Mouse (Mus musculus): ENCODE data around the gene Olfr1221. TPM values are rescaled to one million over a fixed set of nuclear protein-coding genes. Genes with fewer than 3 reads are reported as not detected.
"Not testable (repeated sequence)": the region's sequence is repeated elsewhere in the genome, so short reads cannot be mapped to it uniquely, and the experiment has no call there.

Olfr1221 gene
- not detected in 2 replicates for polyA plus RNA-seq (2014; fragmentation: Nextera tagmentation; extraction: Ambion mirVana)

DNA sequence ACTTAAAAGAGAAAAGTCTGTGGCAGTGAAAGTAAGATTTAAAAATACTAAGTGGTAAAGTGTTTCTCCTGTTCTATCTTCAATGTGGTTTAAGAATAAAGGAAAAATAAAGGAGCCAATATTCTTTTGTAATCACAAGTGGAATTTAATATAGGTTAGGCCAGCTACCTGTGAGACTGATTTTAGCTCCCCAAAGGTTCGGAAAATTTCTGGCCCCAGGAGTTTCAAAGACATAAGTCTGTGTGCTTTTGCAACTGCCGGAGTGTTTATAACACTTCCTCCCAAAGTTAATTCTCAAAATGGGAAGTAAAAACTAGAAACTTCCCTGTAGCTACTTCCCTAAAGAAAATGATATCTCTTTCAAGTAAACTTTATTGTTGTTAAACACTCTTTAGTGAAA is at the start of gene Olfr1221:
Olfr1221 (minus strand) TSS at position 101 of the 400 bp plus-strand sequence.
- H3K9ac ChIP-seq (ENCODE audit: low read length), result no peak within 1 kb of the TSS
- no peaks in the 10 kb centered on the region for H3K36me3 ChIP-seq (ENCODE audit: control insufficient read depth, insufficient read depth, low read length)
- H3K27ac ChIP-seq (replicated peaks in 1 of 2; ENCODE audit: control insufficient read depth in 1 of 2, insufficient read depth in 1 of 2, low read depth in 2 of 2, low read length in 2 of 2), result no peak within 1 kb of the TSS
- H3K4me3 ChIP-seq (ENCODE audit: control insufficient read depth in 1 of 2, insufficient read depth in 1 of 2, low read depth in 1 of 2, low read length in 2 of 2), result no peak within 1 kb of the TSS
- no peaks in the 10 kb centered on the region for H3K9me3 ChIP-seq (ENCODE audit: control insufficient read depth, low read length)
- no peaks in the 10 kb centered on the region for H3K4me1 ChIP-seq (ENCODE audit: control insufficient read depth in 2 of 2, insufficient read depth in 2 of 2, low read length in 2 of 2)
- no peaks in the 10 kb centered on the region for H3K27me3 ChIP-seq (ENCODE audit: control insufficient read depth, insufficient read depth, low read length)
- no peak for ATAC-seq (ENCODE audit: insufficient number of reproducible peaks, insufficient read depth, low FRiP score, low read depth)
- 76% methylated on average over 2 of the region's 2 CpGs for WGBS
- H3K4me2 ChIP-seq (ENCODE audit: low read length), result no peak within 1 kb of the TSS

DNA sequence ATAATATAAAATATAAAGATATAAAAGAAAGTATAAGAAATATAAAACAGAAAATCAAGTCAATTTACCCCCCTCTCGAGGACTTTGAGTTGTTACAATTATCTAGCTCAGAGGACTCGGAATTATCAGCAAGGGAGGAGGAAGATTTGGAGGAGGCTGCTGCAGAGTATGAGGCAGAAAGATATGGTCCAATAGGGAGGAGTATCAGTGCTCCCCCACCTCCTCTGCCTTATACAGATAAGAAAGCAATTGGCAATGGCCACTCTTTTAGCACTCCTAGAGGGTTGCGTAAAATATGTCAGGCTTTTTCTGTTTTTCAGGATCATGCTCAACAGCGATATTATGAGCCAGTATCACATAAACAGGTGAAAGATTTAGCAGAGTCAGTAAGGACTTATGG is 47.6 kb upstream of the Olfr1221 start:
- not testable (repeated sequence) for H3K9me3 ChIP-seq (ENCODE audit: control insufficient read depth, low read length)

DNA sequence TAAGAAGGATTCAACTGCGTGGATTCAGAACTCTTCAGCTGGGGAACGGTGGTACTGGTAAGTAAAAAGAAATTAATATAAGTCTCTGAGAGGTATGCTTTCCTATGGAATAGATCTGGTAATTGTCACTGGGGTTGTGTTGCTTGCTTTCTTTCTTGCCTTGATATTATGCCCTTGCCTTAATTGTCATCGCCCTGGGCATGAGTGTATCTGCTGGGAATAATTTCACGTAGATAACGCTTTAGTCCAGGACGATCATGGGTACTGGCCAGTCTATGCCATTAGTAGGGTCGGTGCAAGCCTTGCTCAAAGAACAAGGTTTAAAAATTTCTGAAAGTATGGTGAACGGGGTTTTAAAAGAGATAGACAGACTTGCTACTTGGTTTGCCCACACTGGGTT is 46.9 kb upstream of the Olfr1221 start, which contains the start of gene Olfr1224-ps1:
Olfr1224-ps1 (minus strand) TSS at position 101 of the 400 bp plus-strand sequence.
- H3K9me3 ChIP-seq (ENCODE audit: control insufficient read depth, low read length); H3K4me2 ChIP-seq (ENCODE audit: low read length); H3K27me3 ChIP-seq (ENCODE audit: control insufficient read depth, insufficient read depth, low read length); ATAC-seq (ENCODE audit: insufficient number of reproducible peaks, insufficient read depth, low FRiP score, low read depth); H3K36me3 ChIP-seq (ENCODE audit: control insufficient read depth, insufficient read depth, low read length); H3K27ac ChIP-seq (replicated peaks in 1 of 2; ENCODE audit: control insufficient read depth in 1 of 2, insufficient read depth in 1 of 2, low read depth in 2 of 2, low read length in 2 of 2); H3K4me3 ChIP-seq (ENCODE audit: control insufficient read depth in 1 of 2, insufficient read depth in 1 of 2, low read depth in 1 of 2, low read length in 2 of 2); H3K4me1 ChIP-seq (ENCODE audit: control insufficient read depth in 2 of 2, insufficient read depth in 2 of 2, low read length in 2 of 2); H3K9ac ChIP-seq (ENCODE audit: low read length): not testable (repeated sequence)
- WGBS, result 91% methylated on average over 8 of the region's 8 CpGs

More for the DNA sequence above, 47.6 kb upstream of the Olfr1221 start:
- not testable (repeated sequence) for H3K4me1 ChIP-seq (ENCODE audit: control insufficient read depth in 2 of 2, insufficient read depth in 2 of 2, low read length in 2 of 2); H3K27ac ChIP-seq (replicated peaks in 1 of 2; ENCODE audit: control insufficient read depth in 1 of 2, insufficient read depth in 1 of 2, low read depth in 2 of 2, low read length in 2 of 2); H3K4me2 ChIP-seq (ENCODE audit: low read length); H3K27me3 ChIP-seq (ENCODE audit: control insufficient read depth, insufficient read depth, low read length); H3K9ac ChIP-seq (ENCODE audit: low read length); H3K4me3 ChIP-seq (ENCODE audit: control insufficient read depth in 1 of 2, insufficient read depth in 1 of 2, low read depth in 1 of 2, low read length in 2 of 2); ATAC-seq (ENCODE audit: insufficient number of reproducible peaks, insufficient read depth, low FRiP score, low read depth); H3K36me3 ChIP-seq (ENCODE audit: control insufficient read depth, insufficient read depth, low read length)
- WGBS, result 77% methylated on average over 4 of the region's 4 CpGs

DNA sequence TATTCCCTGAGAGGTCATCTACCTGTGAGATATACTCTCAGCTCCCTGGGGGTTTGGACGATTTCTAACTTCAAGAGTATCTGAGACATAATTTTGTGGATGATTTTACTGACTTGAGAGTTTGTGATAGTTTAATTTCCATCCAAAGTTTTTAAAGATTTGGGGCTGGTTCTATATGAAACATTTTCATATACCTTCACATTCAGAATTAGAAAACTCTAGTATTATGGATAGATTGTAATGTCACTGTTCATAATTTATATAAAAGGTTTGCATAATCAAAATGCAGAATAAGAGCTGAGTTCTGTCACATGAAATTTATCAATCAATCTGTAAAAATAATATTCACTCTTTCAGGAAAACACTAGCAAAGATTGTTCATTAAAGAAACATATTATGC is 34.4 kb upstream of the Olfr1221 start, which contains the start of gene Olfr1223:
Olfr1223 (minus strand) TSS at position 101 of the 400 bp plus-strand sequence.
- no peak within 1 kb of the TSS for H3K9ac ChIP-seq (ENCODE audit: low read length)
- no peak within 1 kb of the TSS for H3K27ac ChIP-seq (replicated peaks in 1 of 2; ENCODE audit: control insufficient read depth in 1 of 2, insufficient read depth in 1 of 2, low read depth in 2 of 2, low read length in 2 of 2)
- no peaks in the 10 kb centered on the region for H3K27me3 ChIP-seq (ENCODE audit: control insufficient read depth, insufficient read depth, low read length)
- no peaks in the 10 kb centered on the region for H3K4me1 ChIP-seq (ENCODE audit: control insufficient read depth in 2 of 2, insufficient read depth in 2 of 2, low read length in 2 of 2)
- WGBS, result 50% methylated on average over 1 of the region's 1 CpGs
- no peaks in the 10 kb centered on the region for H3K36me3 ChIP-seq (ENCODE audit: control insufficient read depth, insufficient read depth, low read length)
- H3K9me3 ChIP-seq (ENCODE audit: control insufficient read depth, low read length), result no peaks in the 10 kb centered on the region
- no peak within 1 kb of the TSS for H3K4me2 ChIP-seq (ENCODE audit: low read length)
- no peak within 1 kb of the TSS for H3K4me3 ChIP-seq (ENCODE audit: control insufficient read depth in 1 of 2, insufficient read depth in 1 of 2, low read depth in 1 of 2, low read length in 2 of 2)
- no peak for ATAC-seq (ENCODE audit: insufficient number of reproducible peaks, insufficient read depth, low FRiP score, low read depth)

DNA sequence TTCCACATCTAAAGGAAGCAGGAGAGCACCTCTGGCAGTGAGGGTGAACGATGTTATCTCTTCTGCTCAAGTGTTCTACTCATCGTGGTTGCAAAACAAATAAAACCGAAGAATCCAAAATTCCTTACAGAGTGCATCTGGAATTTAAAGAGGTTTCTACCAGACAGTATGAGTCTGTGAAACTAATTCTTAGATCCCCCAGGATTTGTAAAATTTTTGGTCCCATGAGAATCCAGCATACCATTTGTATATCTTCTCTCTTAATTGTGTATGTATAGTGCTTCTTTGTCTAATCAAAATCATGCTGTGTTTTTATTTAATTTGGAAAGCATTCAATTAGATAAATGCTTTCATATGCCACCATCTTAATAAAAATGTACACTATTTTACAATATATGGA is 15.9 kb upstream of the Olfr1221 start, which contains the start of gene Olfr1222:
Olfr1222 (minus strand) TSS at position 101 of the 400 bp plus-strand sequence.
- Histone ChIP-seq H3K4me1 (ENCODE audit: control insufficient read depth in 2 of 2, insufficient read depth in 2 of 2, low read length in 2 of 2) (no peaks in the 10 kb centered on the region), H3K9ac (ENCODE audit: low read length) (no peak within 1 kb of the TSS), H3K4me3 (ENCODE audit: control insufficient read depth in 1 of 2, insufficient read depth in 1 of 2, low read depth in 1 of 2, low read length in 2 of 2) (no peak within 1 kb of the TSS), H3K27me3 (ENCODE audit: control insufficient read depth, insufficient read depth, low read length) (no peaks in the 10 kb centered on the region), H3K9me3 (ENCODE audit: control insufficient read depth, low read length) (no peaks in the 10 kb centered on the region), H3K27ac (replicated peaks in 1 of 2; ENCODE audit: control insufficient read depth in 1 of 2, insufficient read depth in 1 of 2, low read depth in 2 of 2, low read length in 2 of 2) (no peak within 1 kb of the TSS), H3K4me2 (ENCODE audit: low read length) (no peak within 1 kb of the TSS), H3K36me3 (ENCODE audit: control insufficient read depth, insufficient read depth, low read length) (no peaks in the 10 kb centered on the region)
- ATAC-seq (ENCODE audit: insufficient number of reproducible peaks, insufficient read depth, low FRiP score, low read depth), result no peak
- 12% methylated on average over 3 of the region's 3 CpGs for WGBS

DNA sequence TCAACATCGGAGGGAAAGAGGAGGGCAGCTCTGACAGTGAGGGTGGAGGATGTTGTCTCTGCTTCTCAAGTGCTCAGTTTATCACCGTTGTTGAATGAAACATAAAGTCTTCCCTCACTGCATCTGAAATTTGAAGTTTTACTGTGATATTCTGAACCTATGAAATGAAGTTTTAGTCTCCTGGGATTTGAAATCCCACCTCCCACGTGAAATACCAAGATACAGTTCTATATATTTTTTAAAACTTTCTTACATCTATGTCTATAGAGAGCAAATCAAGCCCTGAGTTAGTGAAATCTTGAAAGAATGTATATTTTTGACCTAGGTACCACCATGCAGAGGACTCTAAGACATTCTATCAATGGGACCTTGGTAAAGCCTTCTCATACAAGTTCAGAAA is 10.3 kb downstream of the Olfr1221 start, which contains the start of gene Olfr1220:
Olfr1220 (minus strand) TSS at position 101 of the 400 bp plus-strand sequence.
- H3K9ac ChIP-seq (ENCODE audit: low read length), result no peak within 1 kb of the TSS
- H3K27me3 ChIP-seq (ENCODE audit: control insufficient read depth, insufficient read depth, low read length), result no peaks in the 10 kb centered on the region
- H3K9me3 ChIP-seq (ENCODE audit: control insufficient read depth, low read length), result no peaks in the 10 kb centered on the region
- no peak within 1 kb of the TSS for H3K4me2 ChIP-seq (ENCODE audit: low read length)
- H3K27ac ChIP-seq (replicated peaks in 1 of 2; ENCODE audit: control insufficient read depth in 1 of 2, insufficient read depth in 1 of 2, low read depth in 2 of 2, low read length in 2 of 2), result no peak within 1 kb of the TSS
- no peaks in the 10 kb centered on the region for H3K4me1 ChIP-seq (ENCODE audit: control insufficient read depth in 2 of 2, insufficient read depth in 2 of 2, low read length in 2 of 2)
- ATAC-seq (ENCODE audit: insufficient number of reproducible peaks, insufficient read depth, low FRiP score, low read depth), result no peak
- no peaks in the 10 kb centered on the region for H3K36me3 ChIP-seq (ENCODE audit: control insufficient read depth, insufficient read depth, low read length)
- 63% methylated on average over 3 of the region's 3 CpGs for WGBS
- no peak within 1 kb of the TSS for H3K4me3 ChIP-seq (ENCODE audit: control insufficient read depth in 1 of 2, insufficient read depth in 1 of 2, low read depth in 1 of 2, low read length in 2 of 2)

DNA sequence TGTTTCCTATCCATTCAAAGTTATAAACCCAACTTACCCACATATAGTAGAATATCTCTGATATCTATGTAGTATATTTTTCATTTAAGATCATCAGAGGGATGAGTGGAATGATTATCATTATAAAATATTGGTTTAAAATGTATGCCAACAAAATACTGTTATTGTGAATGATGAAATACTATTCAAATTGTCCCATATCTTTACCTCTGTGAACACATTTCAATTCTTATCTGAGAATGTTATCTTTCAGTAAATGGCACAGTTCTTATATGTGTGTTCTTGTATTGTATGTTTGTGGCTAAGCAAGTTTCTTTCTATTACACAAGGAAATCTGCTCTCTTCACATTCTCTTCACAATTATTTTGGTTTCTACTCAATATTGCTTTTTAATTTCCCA is 11.4 kb downstream of the Olfr1221 start:
- no peaks in the 10 kb centered on the region for H3K36me3 ChIP-seq (ENCODE audit: control insufficient read depth, insufficient read depth, low read length)
- no peak overlapping the region for H3K9ac ChIP-seq (ENCODE audit: low read length)
- no peak overlapping the region for H3K27ac ChIP-seq (replicated peaks in 1 of 2; ENCODE audit: control insufficient read depth in 1 of 2, insufficient read depth in 1 of 2, low read depth in 2 of 2, low read length in 2 of 2)
- H3K4me3 ChIP-seq (ENCODE audit: control insufficient read depth in 1 of 2, insufficient read depth in 1 of 2, low read depth in 1 of 2, low read length in 2 of 2), result no peak overlapping the region
- H3K4me2 ChIP-seq (ENCODE audit: low read length), result no peak overlapping the region
- no peak for ATAC-seq (ENCODE audit: insufficient number of reproducible peaks, insufficient read depth, low FRiP score, low read depth)
- no peaks in the 10 kb centered on the region for H3K9me3 ChIP-seq (ENCODE audit: control insufficient read depth, low read length)
- no peaks in the 10 kb centered on the region for H3K27me3 ChIP-seq (ENCODE audit: control insufficient read depth, insufficient read depth, low read length)
- no peaks in the 10 kb centered on the region for H3K4me1 ChIP-seq (ENCODE audit: control insufficient read depth in 2 of 2, insufficient read depth in 2 of 2, low read length in 2 of 2)

DNA sequence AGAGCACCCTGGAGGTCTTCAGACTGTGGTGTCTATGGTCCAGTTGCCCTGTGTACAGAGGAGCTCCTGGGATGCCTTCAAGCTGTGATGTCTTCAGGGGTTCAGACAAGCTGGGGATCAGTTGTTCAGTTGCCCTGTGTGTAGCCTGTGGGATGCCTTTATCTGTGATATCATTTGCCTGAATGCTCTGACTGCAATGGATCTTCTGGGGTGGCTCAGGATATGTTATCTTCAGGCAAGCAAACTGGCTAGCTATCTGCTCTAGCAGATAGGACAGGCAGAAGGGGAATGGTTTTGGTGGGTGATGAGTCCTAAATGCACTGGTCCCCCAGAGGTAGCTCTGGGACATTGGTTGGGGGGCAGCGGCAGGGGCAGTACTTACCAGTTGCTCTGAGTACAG is 23.2 kb downstream of the Olfr1221 start:
- ATAC-seq (ENCODE audit: insufficient number of reproducible peaks, insufficient read depth, low FRiP score, low read depth), result no peak

More for the DNA sequence above, 23.2 kb downstream of the Olfr1221 start:
- WGBS, result 73% methylated on average over 1 of the region's 1 CpGs
- H3K9ac ChIP-seq (ENCODE audit: low read length), result no peak overlapping the region
- no peaks in the 10 kb centered on the region for H3K9me3 ChIP-seq (ENCODE audit: control insufficient read depth, low read length)
- H3K36me3 ChIP-seq (ENCODE audit: control insufficient read depth, insufficient read depth, low read length), result no peaks in the 10 kb centered on the region
- H3K4me1 ChIP-seq (ENCODE audit: control insufficient read depth in 2 of 2, insufficient read depth in 2 of 2, low read length in 2 of 2), result no peaks in the 10 kb centered on the region
- no peak overlapping the region for H3K27ac ChIP-seq (replicated peaks in 1 of 2; ENCODE audit: control insufficient read depth in 1 of 2, insufficient read depth in 1 of 2, low read depth in 2 of 2, low read length in 2 of 2)
- no peaks in the 10 kb centered on the region for H3K27me3 ChIP-seq (ENCODE audit: control insufficient read depth, insufficient read depth, low read length)
- H3K4me3 ChIP-seq (ENCODE audit: control insufficient read depth in 1 of 2, insufficient read depth in 1 of 2, low read depth in 1 of 2, low read length in 2 of 2), result no peak overlapping the region
- no peak overlapping the region for H3K4me2 ChIP-seq (ENCODE audit: low read length)
